Mouse (Mus musculus) intestine, embryonic 14.5 days (tissue): ENCODE measurements around the gene Rufy4. TPM values are rescaled to one million over a fixed set of nuclear protein-coding genes. Genes with fewer than 3 reads are reported as not detected.
A peak's percentile ranks its signal among the peaks of the same experiment; 100 is the strongest.

Experiments used
- ATAC-seq: fragments of 200-750 bp; cut with Nextera tagmentation; replicated peaks from 2 replicates; pipeline ENCODE4 v1.8.0; 2017; ENCODE audit warnings: low read depth, moderate number of reproducible peaks, moderate TSS enrichment, moderate library complexity; ENCODE audit not compliant: low FRiP score, low TSS enrichment
- DNase-seq: peaks from one replicate; pipeline ENCODE4 v3.0.0-alpha.2; 2018; ENCODE audit warnings: low spot score
- H3K27ac ChIP-seq: fragments of 300-500 bp; sonication (generic); 2 replicates; pipeline ENCODE4 v1.5.1; 2014; ENCODE audit warnings: low read depth, mild to moderate bottlenecking, control low read depth
- H3K27me3 ChIP-seq: fragments of 300-500 bp; sonication (generic); replicated peaks from 2 replicates; pipeline ENCODE4 v1.6.1; 2014; ENCODE audit warnings: low read length, control low read depth; ENCODE audit not compliant: control insufficient read depth, insufficient read depth
- H3K36me3 ChIP-seq: fragments of 300-500 bp; sonication (generic); 2 replicates; pipeline ENCODE4 v1.6.1; 2014; ENCODE audit warnings: low read length, control low read depth; ENCODE audit not compliant: control insufficient read depth, insufficient read depth
- H3K4me1 ChIP-seq: fragments of 300-500 bp; sonication (generic); replicated peaks from 2 replicates; pipeline ENCODE4 v1.6.1; 2014; ENCODE audit warnings: low read length, control low read depth, mixed read lengths; ENCODE audit not compliant: control insufficient read depth, insufficient read depth
- H3K4me2 ChIP-seq: fragments of 300-500 bp; sonication (generic); 2 replicates; pipeline ENCODE4 v1.6.1; 2014; ENCODE audit warnings: low read length
- H3K4me3 ChIP-seq: fragments of 300-500 bp; sonication (generic); 2 replicates; pipeline ENCODE4 v1.5.1; 2014; ENCODE audit warnings: low read depth, low read length, control low read depth, mixed read lengths
- H3K9ac ChIP-seq: fragments of 300-500 bp; sonication (generic); 2 replicates; pipeline ENCODE4 v1.6.1; 2014; ENCODE audit warnings: mild to moderate bottlenecking, low read length
- H3K9me3 ChIP-seq: fragments of 300-500 bp; sonication (generic); 2 replicates; pipeline ENCODE4 v1.6.1; 2016; ENCODE audit warnings: low read length, control low read depth; ENCODE audit not compliant: control insufficient read depth
- WGBS: fragments of 180-500 bp; shearing (Covaris S2); extraction: QIAGEN DNeasy Blood & Tissue Kit; methylation state at CpG from one replicate; pipeline ENCODE4 v1.1.7; 2014; 5-methylcytosine and 5-hydroxymethylcytosine counted together
- polyA plus RNA-seq: library from polyadenylated mRNA; unstranded; fragments of >200 nt; fragmentation: Nextera tagmentation; extraction: Ambion mirVana; gene quantifications from 2 replicates; pipeline ENCODE4 v1.2.1, GENCODE M21; 2014

Gene Rufy4
- polyA plus RNA-seq, 1 experiment from 2014 or later, result 0.42 TPM

GRCm38 (mm10) chr1:74169721-74170120 is 44.4 kb downstream of the Rufy4 start:
- WGBS, result 89% methylated on average over 3 of the region's 3 CpGs
- no peak for ATAC-seq
- no peak overlapping the region for H3K27ac ChIP-seq
- no peaks in the 10 kb centered on the region for H3K9me3 ChIP-seq
- no peaks in the 10 kb centered on the region for H3K27me3 ChIP-seq
- H3K4me3 ChIP-seq, result no peak overlapping the region
- no peak overlapping the region for H3K9ac ChIP-seq
- no peak overlapping the region for H3K4me2 ChIP-seq
- H3K36me3 ChIP-seq, result no peaks in the 10 kb centered on the region
- DNase-seq, result no peak
- H3K4me1 ChIP-seq, result no peaks in the 10 kb centered on the region

- H3K4me3 ChIP-seq, result no peak overlapping the region
These were observed 47.4 kb downstream of the Rufy4 start for GRCm38 (mm10) chr1:74172722-74173121.

GRCm38 (mm10) chr1:74175731-74176130 is 50.4 kb downstream of the Rufy4 start:
- Histone ChIP-seq H3K4me1 (peaks cover 6% of the 10 kb centered on the region; the same call in 1 of the 2 replicates), H3K27ac (peak overlapping the region; percentile 62; the same call in 1 of the 2 replicates), H3K4me3 (no peak overlapping the region), H3K9ac (no peak overlapping the region), H3K9me3 (no peaks in the 10 kb centered on the region), H3K4me2 (no peak overlapping the region), H3K27me3 (no peaks in the 10 kb centered on the region), H3K36me3 (no peaks in the 10 kb centered on the region)
- DNase-seq (no peak), ATAC-seq (no peak)
- 39% methylated on average over 4 of the region's 4 CpGs for WGBS

More at GRCm38 (mm10) chr1:74172722-74173121, 47.4 kb downstream of the Rufy4 start:
- no peak overlapping the region for H3K4me2 ChIP-seq
- H3K9me3 ChIP-seq, result no peaks in the 10 kb centered on the region
- no peaks in the 10 kb centered on the region for H3K27me3 ChIP-seq
- H3K36me3 ChIP-seq, result no peaks in the 10 kb centered on the region
- no peak overlapping the region for H3K9ac ChIP-seq
- DNase-seq (no peak), ATAC-seq (no peak)
- WGBS, result 81% methylated on average over 3 of the region's 3 CpGs
- no peaks in the 10 kb centered on the region for H3K4me1 ChIP-seq
- no peak overlapping the region for H3K27ac ChIP-seq

- no peak overlapping the region for H3K9ac ChIP-seq
- peaks cover 8% of the 10 kb centered on the region for H3K4me1 ChIP-seq
- no peaks in the 10 kb centered on the region for H3K9me3 ChIP-seq
- 61% methylated on average over 3 of the region's 3 CpGs for WGBS
- no peak overlapping the region for H3K4me2 ChIP-seq
- DNase-seq (no peak), ATAC-seq (no peak)
- no peaks in the 10 kb centered on the region for H3K27me3 ChIP-seq
- no peak overlapping the region for H3K4me3 ChIP-seq
- no peak overlapping the region for H3K27ac ChIP-seq
- H3K36me3 ChIP-seq, result no peaks in the 10 kb centered on the region
These were observed 53.3 kb downstream of the Rufy4 start for GRCm38 (mm10) chr1:74178618-74179017.

GRCm38 (mm10) chr1:74179624-74180408 is 54.5 kb downstream of the Rufy4 start:
- peak; percentile 88 for ATAC-seq
- no peak for DNase-seq
- Histone ChIP-seq H3K36me3 (no peaks in the 10 kb centered on the region), H3K9me3 (no peaks in the 10 kb centered on the region), H3K4me2 (no peak overlapping the region), H3K27ac (peak overlapping the region; percentile 78), H3K9ac (no peak overlapping the region), H3K4me3 (no peak overlapping the region), H3K4me1 (peaks cover 8% of the 10 kb centered on the region), H3K27me3 (no peaks in the 10 kb centered on the region)
- WGBS, result 34% methylated on average over 9 of the region's 9 CpGs

GRCm38 (mm10) chr1:74181462-74181861 is 56.1 kb downstream of the Rufy4 start:
- H3K27me3 ChIP-seq, result no peaks in the 10 kb centered on the region
- DNase-seq (no peak), ATAC-seq (no peak)
- H3K36me3 ChIP-seq, result no peaks in the 10 kb centered on the region
- H3K4me1 ChIP-seq, result peaks cover 8% of the 10 kb centered on the region
- no peak overlapping the region for H3K4me3 ChIP-seq
- H3K4me2 ChIP-seq, result no peak overlapping the region
- H3K27ac ChIP-seq, result no peak overlapping the region
- H3K9me3 ChIP-seq, result no peaks in the 10 kb centered on the region
- H3K9ac ChIP-seq, result no peak overlapping the region
- WGBS, result 61% methylated on average over 2 of the region's 2 CpGs

GRCm38 (mm10) chr1:74183006-74183405 is 57.7 kb downstream of the Rufy4 start:
- H3K4me3 ChIP-seq, result no peak overlapping the region
- 77% methylated on average over 2 of the region's 2 CpGs for WGBS
- peaks cover 8% of the 10 kb centered on the region for H3K4me1 ChIP-seq
- H3K9me3 ChIP-seq, result no peaks in the 10 kb centered on the region
- no peak for DNase-seq
- no peaks in the 10 kb centered on the region for H3K27me3 ChIP-seq
- no peak overlapping the region for H3K27ac ChIP-seq
- ATAC-seq, result no peak
- no peak overlapping the region for H3K9ac ChIP-seq
- no peak overlapping the region for H3K4me2 ChIP-seq
- H3K36me3 ChIP-seq, result no peaks in the 10 kb centered on the region

- Histone ChIP-seq H3K36me3 (no peaks in the 10 kb centered on the region), H3K27me3 (no peaks in the 10 kb centered on the region), H3K9ac (no peak overlapping the region), H3K27ac (no peak overlapping the region), H3K9me3 (no peaks in the 10 kb centered on the region), H3K4me1 (no peaks in the 10 kb centered on the region; the same call in 1 of the 2 replicates), H3K4me2 (no peak overlapping the region), H3K4me3 (no peak overlapping the region)
- ATAC-seq (no peak), DNase-seq (no peak)
- WGBS, result 93% methylated on average over 7 of the region's 7 CpGs
These were observed 65.1 kb downstream of the Rufy4 start for GRCm38 (mm10) chr1:74190471-74190870.

- H3K4me1 ChIP-seq, result no peaks in the 10 kb centered on the region
- ATAC-seq (no peak), DNase-seq (no peak)
- H3K4me2 ChIP-seq, result no peak overlapping the region
- no peak overlapping the region for H3K9ac ChIP-seq
- WGBS, result 77% methylated on average over 2 of the region's 2 CpGs
- H3K4me3 ChIP-seq, result no peak overlapping the region
- no peaks in the 10 kb centered on the region for H3K36me3 ChIP-seq
- no peaks in the 10 kb centered on the region for H3K9me3 ChIP-seq
- H3K27ac ChIP-seq, result no peak overlapping the region
- H3K27me3 ChIP-seq, result no peaks in the 10 kb centered on the region
These were observed 67.4 kb downstream of the Rufy4 start for GRCm38 (mm10) chr1:74192711-74193110.
